Mouse (Mus musculus): ENCODE measurements at regions not wholly inside any gene's neighbourhood (a gene's known extent, or its start where the extent isn't known, plus 50 kb on each side); places are given as distances from the start of the nearest gene placed in this dataset.

DNA sequence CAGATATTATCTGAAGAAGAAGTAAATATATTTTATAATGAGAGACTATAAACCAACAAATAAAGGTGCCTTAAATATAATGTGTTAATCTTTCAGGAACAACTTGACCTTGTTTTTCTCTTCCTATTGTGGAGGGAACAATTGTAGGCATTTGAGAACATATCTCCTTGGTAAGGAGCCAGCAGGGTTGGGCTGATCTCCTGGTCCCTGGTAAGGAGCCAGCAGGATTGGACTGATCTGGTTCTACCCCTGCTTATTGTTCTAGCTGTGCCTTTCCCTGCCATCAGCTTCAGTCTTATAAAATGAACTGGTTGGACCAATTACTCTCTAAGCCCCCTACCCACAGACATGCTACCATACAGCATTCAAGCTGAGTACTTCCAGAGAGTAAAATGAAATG, 187.7 kb upstream of the Gria1 start:
- H3K4me1 ChIP-seq (ENCODE audit: control insufficient read depth, insufficient read depth, low read length): no peaks in the 10 kb centered on the region
- no peaks in the 10 kb centered on the region for H3K27me3 ChIP-seq (replicated peaks; ENCODE audit: control insufficient read depth, insufficient read depth, low read length)
- no peaks in the 10 kb centered on the region for H3K36me3 ChIP-seq (ENCODE audit: control insufficient read depth, insufficient read depth, low read length)
- ATAC-seq (no peak), DNase-seq (ENCODE audit: low spot score) (no peak)
- H3K9ac ChIP-seq (ENCODE audit: low read length): no peak overlapping the region
- H3K4me3 ChIP-seq (ENCODE audit: low read depth, low read length): no peak overlapping the region
- no peak overlapping the region for H3K4me2 ChIP-seq (ENCODE audit: low read length)
- no peak overlapping the region for H3K27ac ChIP-seq (ENCODE audit: low read depth, low read length)
- no peaks in the 10 kb centered on the region for H3K9me3 ChIP-seq (replicated peaks; ENCODE audit: control insufficient read depth, low read length)

DNA sequence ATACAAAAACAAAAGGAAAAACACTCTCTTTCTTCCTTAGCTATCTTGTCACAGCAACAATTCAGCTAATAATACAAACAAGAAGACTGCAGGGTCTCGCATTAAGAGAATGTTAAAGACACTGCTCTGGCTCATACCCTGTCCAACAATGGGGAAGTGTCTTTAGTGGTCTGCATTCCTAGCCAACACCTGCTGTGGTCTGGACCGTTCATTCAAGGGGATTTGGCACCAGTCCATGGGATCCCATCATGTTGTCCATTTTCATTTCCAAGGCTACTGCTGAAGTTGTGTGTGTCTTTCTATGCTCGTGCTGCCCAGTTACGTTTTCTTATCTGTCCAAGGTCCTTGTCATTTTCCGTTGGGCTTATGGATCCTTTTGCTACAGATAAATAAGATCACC, 183.7 kb upstream of the Gria1 start:
- ATAC-seq (no peak), DNase-seq (ENCODE audit: low spot score) (no peak)
- Histone ChIP-seq H3K27ac (ENCODE audit: low read depth, low read length) (no peak overlapping the region), H3K9ac (ENCODE audit: low read length) (no peak overlapping the region), H3K4me2 (ENCODE audit: low read length) (no peak overlapping the region), H3K9me3 (replicated peaks; ENCODE audit: control insufficient read depth, low read length) (no peaks in the 10 kb centered on the region), H3K4me1 (ENCODE audit: control insufficient read depth, insufficient read depth, low read length) (no peaks in the 10 kb centered on the region), H3K4me3 (ENCODE audit: low read depth, low read length) (no peak overlapping the region), H3K36me3 (ENCODE audit: control insufficient read depth, insufficient read depth, low read length) (no peaks in the 10 kb centered on the region), H3K27me3 (replicated peaks; ENCODE audit: control insufficient read depth, insufficient read depth, low read length) (no peaks in the 10 kb centered on the region)
- WGBS: 70% methylated on average over 5 of the region's 5 CpGs

DNA sequence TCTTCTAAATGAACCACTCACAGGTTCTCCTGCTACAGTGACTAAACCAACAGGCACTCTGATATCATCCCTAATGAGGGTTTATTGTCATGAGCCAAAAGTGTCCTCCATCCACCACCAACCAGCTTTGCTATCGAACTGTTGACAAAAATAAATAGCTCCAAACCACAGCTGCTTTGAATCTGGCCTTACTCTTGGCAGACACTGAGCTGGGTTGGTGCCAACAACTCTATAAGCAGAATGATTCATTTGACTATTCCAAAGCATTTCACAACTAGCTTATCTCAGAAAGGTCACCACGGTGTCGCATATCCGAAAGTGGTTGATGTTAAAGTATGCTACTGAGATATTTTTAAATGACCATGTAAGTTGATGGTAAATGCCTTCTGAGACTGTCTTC, 148.5 kb upstream of the Gria1 start:
- no peak for ATAC-seq
- Histone ChIP-seq H3K9me3 (replicated peaks; ENCODE audit: control insufficient read depth, low read length) (no peaks in the 10 kb centered on the region), H3K4me3 (ENCODE audit: low read depth, low read length) (no peak overlapping the region), H3K4me1 (ENCODE audit: control insufficient read depth, insufficient read depth, low read length) (no peaks in the 10 kb centered on the region), H3K9ac (ENCODE audit: low read length) (no peak overlapping the region), H3K36me3 (ENCODE audit: control insufficient read depth, insufficient read depth, low read length) (no peaks in the 10 kb centered on the region), H3K27ac (ENCODE audit: low read depth, low read length) (no peak overlapping the region), H3K4me2 (ENCODE audit: low read length) (no peak overlapping the region), H3K27me3 (replicated peaks; ENCODE audit: control insufficient read depth, insufficient read depth, low read length) (no peaks in the 10 kb centered on the region)
- DNase-seq (ENCODE audit: low spot score): peak; percentile 55
- 71% methylated on average over 4 of the region's 4 CpGs for WGBS

GRCm38 (mm10) chr11:56871640-56872039, 139.5 kb upstream of the Gria1 start:
- WGBS: 69% methylated on average over 3 of the region's 3 CpGs
- peak overlapping the region; percentile 33; the same call in 1 of the 2 replicates for H3K27ac ChIP-seq (ENCODE audit: low read depth, low read length)
- no peak overlapping the region for H3K4me2 ChIP-seq (ENCODE audit: low read length)
- H3K9me3 ChIP-seq (replicated peaks; ENCODE audit: control insufficient read depth, low read length): no peaks in the 10 kb centered on the region
- no peaks in the 10 kb centered on the region for H3K27me3 ChIP-seq (replicated peaks; ENCODE audit: control insufficient read depth, insufficient read depth, low read length)
- no peaks in the 10 kb centered on the region for H3K36me3 ChIP-seq (ENCODE audit: control insufficient read depth, insufficient read depth, low read length)
- H3K9ac ChIP-seq (ENCODE audit: low read length): no peak overlapping the region
- peak; percentile 24 for DNase-seq (ENCODE audit: low spot score)
- no peak for ATAC-seq
- no peak overlapping the region for H3K4me3 ChIP-seq (ENCODE audit: low read depth, low read length)
- no peaks in the 10 kb centered on the region for H3K4me1 ChIP-seq (ENCODE audit: control insufficient read depth, insufficient read depth, low read length)

DNA sequence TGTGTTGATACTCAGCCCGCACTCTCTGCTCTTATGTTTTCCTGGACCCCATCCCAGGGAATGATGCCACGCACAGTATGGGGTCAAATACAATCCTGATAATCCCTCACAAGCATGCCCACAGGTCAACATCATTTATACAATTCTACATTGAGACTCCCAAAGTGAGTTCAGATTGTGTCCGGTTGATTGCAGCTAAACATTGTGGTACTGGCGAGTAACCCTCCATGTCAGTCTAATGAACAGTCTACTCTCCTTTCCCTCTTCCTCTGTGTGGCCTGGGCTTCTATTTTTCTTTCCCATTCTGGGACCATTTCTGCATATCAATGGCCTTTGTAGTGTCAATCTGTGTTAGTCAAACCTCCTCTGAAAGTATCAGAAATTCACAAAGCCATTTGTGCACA, 112.6 kb upstream of the Gria1 start:
- Histone ChIP-seq H3K4me2 (ENCODE audit: low read length) (no peak overlapping the region), H3K9ac (ENCODE audit: low read length) (no peak overlapping the region), H3K27ac (ENCODE audit: low read depth, low read length) (no peak overlapping the region), H3K4me3 (ENCODE audit: low read depth, low read length) (no peak overlapping the region), H3K36me3 (ENCODE audit: control insufficient read depth, insufficient read depth, low read length) (no peaks in the 10 kb centered on the region), H3K4me1 (ENCODE audit: control insufficient read depth, insufficient read depth, low read length) (no peaks in the 10 kb centered on the region), H3K9me3 (replicated peaks; ENCODE audit: control insufficient read depth, low read length) (no peaks in the 10 kb centered on the region), H3K27me3 (replicated peaks; ENCODE audit: control insufficient read depth, insufficient read depth, low read length) (no peaks in the 10 kb centered on the region)
- WGBS: 11% methylated on average over 4 of the region's 4 CpGs
- DNase-seq (ENCODE audit: low spot score) (peak; percentile 79), ATAC-seq (peak; percentile 81)

- no peak overlapping the region for H3K9ac ChIP-seq (ENCODE audit: low read length)
- H3K4me1 ChIP-seq (ENCODE audit: control insufficient read depth, insufficient read depth, low read length): no peaks in the 10 kb centered on the region
- H3K27me3 ChIP-seq (replicated peaks; ENCODE audit: control insufficient read depth, insufficient read depth, low read length): no peaks in the 10 kb centered on the region
- no peaks in the 10 kb centered on the region for H3K36me3 ChIP-seq (ENCODE audit: control insufficient read depth, insufficient read depth, low read length)
- WGBS: 86% methylated on average over 3 of the region's 3 CpGs
- H3K9me3 ChIP-seq (replicated peaks; ENCODE audit: control insufficient read depth, low read length): no peaks in the 10 kb centered on the region
- no peak overlapping the region for H3K4me2 ChIP-seq (ENCODE audit: low read length)
- no peak overlapping the region for H3K4me3 ChIP-seq (ENCODE audit: low read depth, low read length)
- ATAC-seq (no peak), DNase-seq (ENCODE audit: low spot score) (no peak)
- H3K27ac ChIP-seq (ENCODE audit: low read depth, low read length): no peak overlapping the region
Observed at GRCm38 (mm10) chr11:56901201-56901600, 110.0 kb upstream of the Gria1 start.

DNA sequence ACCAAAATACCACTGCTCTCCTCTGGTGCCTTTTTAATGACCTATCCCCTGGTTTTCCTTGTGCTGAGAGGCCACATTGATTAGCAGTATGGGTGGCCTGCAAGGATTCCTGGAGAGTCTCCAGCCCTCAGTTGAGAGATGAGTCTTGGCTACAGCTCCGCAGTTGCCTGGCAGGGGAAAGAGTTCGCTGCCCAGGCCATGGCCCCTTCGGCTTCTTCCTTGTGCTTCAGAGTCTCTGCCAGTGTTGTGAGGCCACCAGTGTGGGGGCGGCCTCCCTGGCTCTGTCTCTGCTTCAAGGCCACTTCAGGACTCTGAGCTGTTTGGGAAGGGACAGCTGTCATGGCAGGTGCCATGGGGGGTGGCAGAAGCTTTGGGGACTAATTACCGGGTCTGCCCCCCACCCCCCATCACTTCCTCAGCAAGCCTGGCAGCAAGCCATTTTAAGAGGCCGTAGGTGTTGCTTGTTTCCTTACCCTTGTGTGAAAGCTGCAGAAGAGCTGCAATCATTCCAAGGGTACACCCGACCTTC, 85.8 kb upstream of the Gria1 start:
- DNase-seq (ENCODE audit: low spot score) (no peak), ATAC-seq (no peak)
- H3K4me2 ChIP-seq (ENCODE audit: low read length): no peak overlapping the region
- WGBS: 77% methylated on average over 7 of the region's 7 CpGs
- no peaks in the 10 kb centered on the region for H3K36me3 ChIP-seq (ENCODE audit: control insufficient read depth, insufficient read depth, low read length)
- H3K9ac ChIP-seq (ENCODE audit: low read length): no peak overlapping the region
- no peak overlapping the region for H3K27ac ChIP-seq (ENCODE audit: low read depth, low read length)
- H3K4me1 ChIP-seq (ENCODE audit: control insufficient read depth, insufficient read depth, low read length): peaks cover 4% of the 10 kb centered on the region; the same call in 1 of the 2 replicates
- no peak overlapping the region for H3K4me3 ChIP-seq (ENCODE audit: low read depth, low read length)
- no peaks in the 10 kb centered on the region for H3K27me3 ChIP-seq (replicated peaks; ENCODE audit: control insufficient read depth, insufficient read depth, low read length)
- no peaks in the 10 kb centered on the region for H3K9me3 ChIP-seq (replicated peaks; ENCODE audit: control insufficient read depth, low read length)

DNA sequence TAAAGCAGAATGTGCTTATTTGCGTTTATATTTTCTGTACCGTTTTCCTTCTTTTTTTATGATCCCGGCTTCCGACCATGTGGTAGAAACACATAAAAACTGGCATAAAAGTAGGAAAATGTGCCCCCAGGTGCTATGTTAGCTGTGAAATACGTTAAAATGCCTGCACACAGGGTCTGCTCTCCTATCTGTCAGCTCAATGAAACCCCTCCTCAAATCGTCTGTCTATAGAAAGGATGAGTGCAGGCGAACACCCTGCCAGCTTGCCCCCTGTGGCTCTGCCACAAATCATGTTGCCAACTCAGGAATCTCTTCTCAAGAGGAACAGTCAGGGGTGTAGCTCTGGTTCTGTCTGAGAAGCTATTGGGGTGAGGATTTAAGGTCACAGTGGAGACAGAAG, 78.4 kb upstream of the Gria1 start:
- H3K9me3 ChIP-seq (replicated peaks; ENCODE audit: control insufficient read depth, low read length): no peaks in the 10 kb centered on the region
- no peaks in the 10 kb centered on the region for H3K36me3 ChIP-seq (ENCODE audit: control insufficient read depth, insufficient read depth, low read length)
- H3K27ac ChIP-seq (ENCODE audit: low read depth, low read length): no peak overlapping the region
- no peak overlapping the region for H3K4me2 ChIP-seq (ENCODE audit: low read length)
- no peaks in the 10 kb centered on the region for H3K4me1 ChIP-seq (ENCODE audit: control insufficient read depth, insufficient read depth, low read length)
- H3K4me3 ChIP-seq (ENCODE audit: low read depth, low read length): no peak overlapping the region
- H3K27me3 ChIP-seq (replicated peaks; ENCODE audit: control insufficient read depth, insufficient read depth, low read length): no peaks in the 10 kb centered on the region
- ATAC-seq: no peak
- no peak overlapping the region for H3K9ac ChIP-seq (ENCODE audit: low read length)
- no peak for DNase-seq (ENCODE audit: low spot score)
- 72% methylated on average over 7 of the region's 7 CpGs for WGBS

GRCm38 (mm10) chr11:56952357-56952756, 58.8 kb upstream of the Gria1 start:
- no peak for ATAC-seq
- Histone ChIP-seq H3K4me1 (ENCODE audit: control insufficient read depth, insufficient read depth, low read length) (no peaks in the 10 kb centered on the region), H3K27ac (ENCODE audit: low read depth, low read length) (no peak overlapping the region), H3K4me3 (ENCODE audit: low read depth, low read length) (no peak overlapping the region), H3K27me3 (replicated peaks; ENCODE audit: control insufficient read depth, insufficient read depth, low read length) (no peaks in the 10 kb centered on the region), H3K9ac (ENCODE audit: low read length) (no peak overlapping the region), H3K4me2 (ENCODE audit: low read length) (no peak overlapping the region), H3K36me3 (ENCODE audit: control insufficient read depth, insufficient read depth, low read length) (no peaks in the 10 kb centered on the region), H3K9me3 (replicated peaks; ENCODE audit: control insufficient read depth, low read length) (no peaks in the 10 kb centered on the region)
- 83% methylated on average over 2 of the region's 2 CpGs for WGBS
- DNase-seq (ENCODE audit: low spot score): no peak

Measured in forebrain, embryonic 14.5 days (tissue).